Mouse (Mus musculus) embryonic facial prominence, embryonic 14.5 days (tissue): ENCODE measurements at regions not wholly inside any gene's neighbourhood (a gene's known extent, or its start where the extent isn't known, plus 50 kb on each side); places are given as distances from the start of the nearest gene placed in this dataset.

Source experiments
- ATAC-seq: fragments of 200-750 bp; cut with Nextera tagmentation; 2 replicates; pipeline ENCODE4 v1.8.0; 2017; ENCODE audit warnings: low read depth, moderate number of reproducible peaks, moderate TSS enrichment
- DNase-seq: peaks from one replicate; pipeline ENCODE4 v3.0.0-alpha.2; 2015; ENCODE audit warnings: low spot score
- H3K27ac ChIP-seq: fragments of 300-500 bp; sonication (generic); replicated peaks from 2 replicates; pipeline ENCODE4 v1.5.1; 2014; ENCODE audit warnings: low read depth, mild to moderate bottlenecking, low read length, moderate library complexity
- H3K27me3 ChIP-seq: fragments of 300-500 bp; sonication (generic); replicated peaks from 2 replicates; pipeline ENCODE4 v1.6.1; 2014; ENCODE audit warnings: low read length; ENCODE audit not compliant: control insufficient read depth, insufficient read depth
- H3K36me3 ChIP-seq: fragments of 300-500 bp; sonication (generic); 2 replicates; pipeline ENCODE4 v1.6.1; 2014; ENCODE audit warnings: low read length, mixed read lengths; ENCODE audit not compliant: control insufficient read depth, insufficient read depth
- H3K4me1 ChIP-seq: fragments of 300-500 bp; sonication (generic); 2 replicates; pipeline ENCODE4 v1.6.1; 2014; ENCODE audit warnings: antibody characterized with exemption, low read length; ENCODE audit not compliant: control insufficient read depth, insufficient read depth
- H3K4me2 ChIP-seq: fragments of 300-500 bp; sonication (generic); 2 replicates; pipeline ENCODE4 v1.6.1; 2014; ENCODE audit warnings: low read depth, mild to moderate bottlenecking, low read length, moderate library complexity, mixed read lengths
- H3K4me3 ChIP-seq: fragments of 300-500 bp; sonication (generic); 2 replicates; pipeline ENCODE4 v1.5.1; 2014; ENCODE audit warnings: low read depth, mild to moderate bottlenecking, low read length
- H3K9ac ChIP-seq: fragments of 300-500 bp; sonication (generic); 2 replicates; pipeline ENCODE4 v1.6.1; 2014; ENCODE audit warnings: low read depth, mild to moderate bottlenecking, low read length, moderate library complexity, mixed read lengths
- H3K9me3 ChIP-seq: fragments of 300-500 bp; sonication (generic); 2 replicates; pipeline ENCODE4 v1.6.1; 2016; ENCODE audit warnings: low read length; ENCODE audit not compliant: control insufficient read depth
- WGBS: fragments of 180-500 bp; shearing (Covaris S2); extraction: QIAGEN DNeasy Blood & Tissue Kit; methylation state at CpG from one replicate; pipeline ENCODE4 v1.1.7; 2014; 5-methylcytosine and 5-hydroxymethylcytosine counted together

GRCm38 (mm10) chr1:92741047-92741446 lies 90.4 kb upstream of the Gpc1 start:
- Histone ChIP-seq H3K9ac (no peak overlapping the region), H3K4me2 (no peak overlapping the region), H3K4me3 (no peak overlapping the region), H3K27ac (no peak overlapping the region), H3K9me3 (no peaks in the 10 kb centered on the region), H3K36me3 (no peaks in the 10 kb centered on the region), H3K4me1 (peaks cover 8% of the 10 kb centered on the region; the same call in 1 of the 2 replicates), H3K27me3 (no peaks in the 10 kb centered on the region)
- ATAC-seq: no peak
- DNase-seq: no peak
- WGBS: 81% methylated on average over 5 of the region's 5 CpGs

GRCm38 (mm10) chr1:92737600-92738197 lies 89.1 kb upstream of the Otos start:
- 27% methylated on average over 11 of the region's 11 CpGs for WGBS
- H3K27me3 ChIP-seq: no peaks in the 10 kb centered on the region
- DNase-seq (peak; percentile 44), ATAC-seq (peak; percentile 73; the same call in 1 of the 2 replicates)
- H3K9ac ChIP-seq: no peak overlapping the region
- H3K4me2 ChIP-seq: no peak overlapping the region
- no peak overlapping the region for H3K4me3 ChIP-seq
- H3K4me1 ChIP-seq: no peaks in the 10 kb centered on the region
- H3K9me3 ChIP-seq: no peaks in the 10 kb centered on the region
- H3K27ac ChIP-seq: no peak overlapping the region
- no peaks in the 10 kb centered on the region for H3K36me3 ChIP-seq

GRCm38 (mm10) chr1:92736411-92736810 lies 87.8 kb upstream of the Otos start:
- DNase-seq: peak; percentile 48
- Histone ChIP-seq H3K27me3 (no peaks in the 10 kb centered on the region), H3K9me3 (no peaks in the 10 kb centered on the region), H3K4me2 (no peak overlapping the region), H3K4me3 (no peak overlapping the region), H3K9ac (no peak overlapping the region), H3K36me3 (no peaks in the 10 kb centered on the region), H3K4me1 (no peaks in the 10 kb centered on the region), H3K27ac (no peak overlapping the region)
- WGBS: 23% methylated on average over 7 of the region's 7 CpGs
- peak; percentile 74; the same call in 1 of the 2 replicates for ATAC-seq

- WGBS: 62% methylated on average over 8 of the region's 8 CpGs
- no peak for ATAC-seq
- H3K4me1 ChIP-seq: peaks cover 12% of the 10 kb centered on the region; the same call in 1 of the 2 replicates
Observed at GRCm38 (mm10) chr1:92733732-92734131, 85.1 kb upstream of the Otos start.

GRCm38 (mm10) chr1:92731353-92732282 lies 83.0 kb upstream of the Otos start:
- H3K4me1 ChIP-seq: peaks cover 12% of the 10 kb centered on the region; the same call in 1 of the 2 replicates
- 84% methylated on average over 11 of the region's 11 CpGs for WGBS
- H3K9ac ChIP-seq: no peak overlapping the region
- H3K4me2 ChIP-seq: no peak overlapping the region
- no peak for ATAC-seq
- H3K27ac ChIP-seq: no peak overlapping the region
- no peaks in the 10 kb centered on the region for H3K36me3 ChIP-seq
- no peaks in the 10 kb centered on the region for H3K27me3 ChIP-seq
- DNase-seq: no peak
- H3K4me3 ChIP-seq: no peak overlapping the region
- no peaks in the 10 kb centered on the region for H3K9me3 ChIP-seq

More at GRCm38 (mm10) chr1:92733732-92734131, 85.1 kb upstream of the Otos start:
- H3K36me3 ChIP-seq: no peaks in the 10 kb centered on the region
- no peak overlapping the region for H3K4me2 ChIP-seq
- no peaks in the 10 kb centered on the region for H3K27me3 ChIP-seq
- H3K9me3 ChIP-seq: no peaks in the 10 kb centered on the region
- no peak for DNase-seq
- H3K4me3 ChIP-seq: no peak overlapping the region
- H3K9ac ChIP-seq: no peak overlapping the region
- no peak overlapping the region for H3K27ac ChIP-seq

GRCm38 (mm10) chr1:92730576-92730975 lies 81.9 kb upstream of the Otos start:
- DNase-seq (peak; percentile 44), ATAC-seq (no peak)
- Histone ChIP-seq H3K27me3 (no peaks in the 10 kb centered on the region), H3K27ac (no peak overlapping the region), H3K4me1 (peaks cover 12% of the 10 kb centered on the region; the same call in 1 of the 2 replicates), H3K4me2 (no peak overlapping the region), H3K4me3 (no peak overlapping the region), H3K9me3 (no peaks in the 10 kb centered on the region), H3K9ac (no peak overlapping the region), H3K36me3 (no peaks in the 10 kb centered on the region)
- WGBS: 46% methylated on average over 6 of the region's 6 CpGs

GRCm38 (mm10) chr1:92727961-92728360 lies 79.3 kb upstream of the Otos start:
- Histone ChIP-seq H3K27me3 (no peaks in the 10 kb centered on the region), H3K9me3 (no peaks in the 10 kb centered on the region), H3K4me2 (no peak overlapping the region), H3K9ac (no peak overlapping the region), H3K27ac (no peak overlapping the region), H3K36me3 (no peaks in the 10 kb centered on the region), H3K4me3 (no peak overlapping the region), H3K4me1 (peaks cover 12% of the 10 kb centered on the region; the same call in 1 of the 2 replicates)
- DNase-seq (no peak), ATAC-seq (no peak)
- WGBS: 66% methylated on average over 4 of the region's 4 CpGs

GRCm38 (mm10) chr1:92727371-92727770 lies 78.7 kb upstream of the Otos start:
- no peak overlapping the region for H3K4me2 ChIP-seq
- WGBS: 68% methylated on average over 6 of the region's 6 CpGs
- no peak for ATAC-seq
- no peak overlapping the region for H3K4me3 ChIP-seq
- no peak for DNase-seq
- no peak overlapping the region for H3K9ac ChIP-seq
- no peaks in the 10 kb centered on the region for H3K36me3 ChIP-seq
- H3K27me3 ChIP-seq: no peaks in the 10 kb centered on the region
- no peaks in the 10 kb centered on the region for H3K9me3 ChIP-seq
- H3K27ac ChIP-seq: no peak overlapping the region
- peaks cover 12% of the 10 kb centered on the region; the same call in 1 of the 2 replicates for H3K4me1 ChIP-seq
